Mouse (Mus musculus) urinary bladder, postnatal 36 days (tissue): ENCODE results near the gene Skint5.
"Not testable (repeated sequence)": the region's sequence is repeated elsewhere in the genome, so short reads cannot be mapped to it uniquely, and the experiment has no call there.

Experiments
- DNase-seq, 2 experiments: peaks; one replicate each; pipeline ENCODE4 v3.0.0; 2022; ENCODE audit warnings: low spot score in 2 of 2, mixed read lengths in 1 of 2

The Skint5 gene

GRCm38 (mm10) chr4:113999403-113999802, at the start of gene Skint5:
TSS of gene Skint5 (minus strand) at chr4:113999503.
- DNase-seq, result no peak

GRCm38 (mm10) chr4:113957343-113957742, 42.0 kb downstream of the Skint5 start:
- DNase-seq, result no peak

GRCm38 (mm10) chr4:113764182-113764581, 235.1 kb downstream of the Skint5 start:
- no peak for DNase-seq

- DNase-seq, result no peak
Measured at GRCm38 (mm10) chr4:113763684-113764083, 235.6 kb downstream of the Skint5 start.

- not testable (repeated sequence) for DNase-seq
Measured at GRCm38 (mm10) chr4:113448230-113448629, 551.1 kb downstream of the Skint5 start.
